Mouse (Mus musculus) midbrain, postnatal 0 days (tissue): ENCODE results near the gene Dbx2. TPM values are rescaled to one million over a fixed set of nuclear protein-coding genes. Genes with fewer than 3 reads are reported as not detected.
A peak's percentile ranks its signal among the peaks of the same experiment; 100 is the strongest.

ENCODE experiments used
- ATAC-seq: fragments of 200-750 bp; cut with Nextera tagmentation; 2 replicates; pipeline ENCODE4 v1.8.0; 2017; ENCODE audit warnings: moderate number of reproducible peaks, mild to moderate bottlenecking, moderate TSS enrichment, moderate library complexity; ENCODE audit not compliant: low FRiP score
- DNase-seq: peaks from one replicate; pipeline ENCODE4 v3.0.0-alpha.2; 2015; ENCODE audit warnings: low spot score
- H3K27ac ChIP-seq: fragments of 300-500 bp; sonication (generic); 2 replicates; pipeline ENCODE4 v1.5.1; 2014; ENCODE audit warnings: low read depth, mild to moderate bottlenecking, low read length, mixed read lengths
- H3K27me3 ChIP-seq: fragments of 300-500 bp; sonication (generic); 2 replicates; pipeline ENCODE4 v1.6.1; 2014; ENCODE audit warnings: low read length, control low read depth, mixed read lengths; ENCODE audit not compliant: insufficient read depth
- H3K36me3 ChIP-seq: fragments of 300-500 bp; sonication (generic); 2 replicates; pipeline ENCODE4 v1.6.1; 2014; ENCODE audit warnings: low read length, control low read depth, mixed read lengths; ENCODE audit not compliant: insufficient read depth
- H3K4me1 ChIP-seq: fragments of 300-500 bp; sonication (generic); 2 replicates; pipeline ENCODE4 v1.6.1; 2014; ENCODE audit warnings: mild to moderate bottlenecking, control low read depth, antibody characterized with exemption, low read length, mixed read lengths; ENCODE audit not compliant: insufficient read depth
- H3K4me2 ChIP-seq: fragments of 300-500 bp; sonication (generic); 2 replicates; pipeline ENCODE4 v1.6.1; 2014; ENCODE audit warnings: low read depth, mild to moderate bottlenecking, low read length, mixed read lengths; ENCODE audit not compliant: poor library complexity, severe bottlenecking
- H3K4me3 ChIP-seq: fragments of 300-500 bp; sonication (generic); 2 replicates; pipeline ENCODE4 v1.5.1; 2014; ENCODE audit warnings: low read depth, mild to moderate bottlenecking, low read length, moderate library complexity
- H3K9ac ChIP-seq: fragments of 300-500 bp; sonication (generic); replicated peaks from 2 replicates; pipeline ENCODE4 v1.6.1; 2014; ENCODE audit warnings: mild to moderate bottlenecking, low read length, moderate library complexity, mixed read lengths; ENCODE audit not compliant: poor library complexity, severe bottlenecking
- H3K9me3 ChIP-seq: fragments of 300-500 bp; sonication (generic); 2 replicates; pipeline ENCODE4 v1.6.1; 2016; ENCODE audit warnings: low read length, control low read depth
- CTCF ChIP-seq: IDR thresholded peaks from 2 replicates; pipeline ENCODE4 v1.5.1; 2016; ENCODE audit warnings: antibody characterized with exemption, mild to moderate bottlenecking
- WGBS: fragments of 180-500 bp; shearing (Covaris S2); extraction: QIAGEN DNeasy Blood & Tissue Kit; methylation state at CpG from one replicate; pipeline ENCODE4 v1.1.7; 2014; 5-methylcytosine and 5-hydroxymethylcytosine counted together
- polyA plus RNA-seq: library from polyadenylated mRNA; unstranded; fragments of >200 nt; fragmentation: Nextera tagmentation; extraction: Ambion mirVana; gene quantifications from 2 replicates; pipeline ENCODE4 v1.2.1, GENCODE M21; 2015
- total RNA-seq: library from RNA; depleted of rRNA; stranded (reverse); fragments of >200 nt; gene quantifications from 2 replicates; pipeline ENCODE4 v1.2.3, GENCODE M21; 2014

The Dbx2 gene
- total and polyA plus RNA-seq, 2 experiments from 2014 or later = 4.9 to 18.4 TPM

GRCm38 (mm10) chr15:95661718-95662117 lies 6.0 kb upstream of the Dbx2 start:
- Histone ChIP-seq H3K27me3 (peaks cover 16% of the 10 kb centered on the region; the same call in 1 of the 2 replicates), H3K4me2 (no peak overlapping the region), H3K9ac (no peak overlapping the region), H3K4me1 (no peaks in the 10 kb centered on the region), H3K27ac (no peak overlapping the region), H3K9me3 (no peaks in the 10 kb centered on the region), H3K36me3 (no peaks in the 10 kb centered on the region), H3K4me3 (no peak overlapping the region)
- no peak for TF ChIP-seq CTCF
- DNase-seq (no peak), ATAC-seq (no peak)
- 70% methylated on average over 2 of the region's 2 CpGs for WGBS

GRCm38 (mm10) chr15:95660368-95660767 lies 4.6 kb upstream of the Dbx2 start:
- no peak for TF ChIP-seq CTCF
- Histone ChIP-seq H3K4me1 (no peaks in the 10 kb centered on the region), H3K27me3 (peaks cover 24% of the 10 kb centered on the region), H3K4me3 (no peak overlapping the region), H3K36me3 (no peaks in the 10 kb centered on the region), H3K27ac (no peak overlapping the region), H3K9me3 (no peaks in the 10 kb centered on the region), H3K9ac (no peak overlapping the region), H3K4me2 (no peak overlapping the region)
- ATAC-seq (no peak), DNase-seq (no peak)
- WGBS = 84% methylated on average over 5 of the region's 5 CpGs

GRCm38 (mm10) chr15:95654211-95654897 lies 1.4 kb downstream of the Dbx2 start:
- H3K4me2 ChIP-seq = peak overlapping the region; percentile 58
- no peak overlapping the region for H3K27ac ChIP-seq
- H3K4me3 ChIP-seq = peak overlapping the region; percentile 37
- ATAC-seq (peak; percentile 54; the same call in 1 of the 2 replicates), DNase-seq (peak; percentile 36)
- 1% methylated on average over 49 of the region's 49 CpGs for WGBS
- peaks cover 71% of the 10 kb centered on the region for H3K27me3 ChIP-seq
- no peaks in the 10 kb centered on the region for H3K36me3 ChIP-seq
- H3K4me1 ChIP-seq = peaks cover 7% of the 10 kb centered on the region; the same call in 1 of the 2 replicates
- no peak for TF ChIP-seq CTCF
- no peaks in the 10 kb centered on the region for H3K9me3 ChIP-seq
- H3K9ac ChIP-seq = peak overlapping the region; percentile 44

- Histone ChIP-seq H3K4me2 (peak overlapping the region; percentile 58), H3K4me1 (peaks cover 7% of the 10 kb centered on the region; the same call in 1 of the 2 replicates), H3K4me3 (peak overlapping the region; percentile 37), H3K9ac (peak overlapping the region; percentile 44), H3K36me3 (no peaks in the 10 kb centered on the region), H3K27me3 (peaks cover 71% of the 10 kb centered on the region), H3K9me3 (no peaks in the 10 kb centered on the region), H3K27ac (no peak overlapping the region)
- DNase-seq (no peak), ATAC-seq (no peak)
- WGBS = 4% methylated on average over 6 of the region's 6 CpGs
- TF ChIP-seq CTCF = no peak
Observed at GRCm38 (mm10) chr15:95653812-95654210, 1.9 kb downstream of the Dbx2 start.

- 3% methylated on average over 23 of the region's 23 CpGs for WGBS
- H3K4me3 ChIP-seq = peak overlapping the region; percentile 37
Observed at GRCm38 (mm10) chr15:95652898-95653707, 2.7 kb downstream of the Dbx2 start.

GRCm38 (mm10) chr15:95651824-95652223 lies 3.9 kb downstream of the Dbx2 start:
- ATAC-seq = no peak
- 5% methylated on average over 3 of the region's 3 CpGs for WGBS
- no peak for TF ChIP-seq CTCF

More at GRCm38 (mm10) chr15:95652898-95653707, 2.7 kb downstream of the Dbx2 start:
- Histone ChIP-seq H3K4me2 (no peak overlapping the region), H3K9ac (no peak overlapping the region), H3K4me1 (peaks cover 7% of the 10 kb centered on the region; the same call in 1 of the 2 replicates), H3K27me3 (peaks cover 70% of the 10 kb centered on the region), H3K36me3 (no peaks in the 10 kb centered on the region), H3K9me3 (no peaks in the 10 kb centered on the region), H3K27ac (no peak overlapping the region)
- no peak for ATAC-seq
- no peak for DNase-seq
- TF ChIP-seq CTCF = no peak

More at GRCm38 (mm10) chr15:95651824-95652223, 3.9 kb downstream of the Dbx2 start:
- Histone ChIP-seq H3K4me3 (0 out of 2 replicates have a peak overlapping the region, but pooled peaks have one; percentile 0), H3K9me3 (no peaks in the 10 kb centered on the region), H3K4me1 (peaks cover 7% of the 10 kb centered on the region; the same call in 1 of the 2 replicates), H3K36me3 (no peaks in the 10 kb centered on the region), H3K4me2 (0 out of 2 replicates have a peak overlapping the region, but pooled peaks have one; percentile 12), H3K9ac (no peak overlapping the region), H3K27ac (no peak overlapping the region), H3K27me3 (peaks cover 69% of the 10 kb centered on the region)
- DNase-seq = no peak
